8 mouse cellular contexts compared by ENCODE assay signal in the genomic region with DNA sequence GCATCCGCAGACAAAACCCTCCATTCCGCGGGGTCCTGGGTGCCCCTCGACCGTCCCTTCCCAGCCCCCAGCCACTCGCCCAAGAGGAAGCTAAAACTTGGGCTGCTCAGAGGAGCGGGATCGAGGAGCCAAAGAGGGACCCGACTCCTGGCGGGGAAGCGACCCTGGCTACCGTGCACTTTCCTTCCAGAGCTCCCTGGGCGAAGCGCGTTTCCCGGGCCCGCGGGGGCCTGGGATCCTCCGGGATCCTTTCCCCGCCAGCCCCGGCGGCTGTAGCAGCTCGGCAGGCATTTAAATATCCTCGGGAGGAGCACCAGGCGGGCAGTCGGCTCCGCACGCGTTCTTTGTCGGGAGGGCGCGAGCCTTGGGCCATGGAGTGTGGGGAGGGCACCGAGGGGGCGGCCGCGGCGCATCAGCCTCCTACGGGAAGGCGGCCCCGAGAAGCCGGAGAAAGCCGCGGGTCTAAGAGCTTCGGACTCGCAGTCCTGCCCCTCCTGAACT. TPM values are rescaled to one million over a fixed set of nuclear protein-coding genes. Genes with fewer than 3 reads are reported as not detected.
DNase-seq lines count a peak whose midpoint lies in the region; ATAC-seq and TF ChIP-seq lines count a peak whose summit lies in the region.

No protein-coding gene starts in this region.

- H3K27ac ChIP-seq in heart, postnatal 0 days (ENCODE audit: low read depth) = peak overlapping the region; percentile 41
- peak overlapping the region; percentile 85 for H3K27ac ChIP-seq in limb, embryonic 15.5 days
- no peak overlapping the region for H3K27ac ChIP-seq in olfactory bulb, adult 2 months (ENCODE audit: insufficient read depth, low read depth, low read length)

- H3K4me3 ChIP-seq in heart, postnatal 0 days (ENCODE audit: low read depth, low read length) = peak overlapping the region; percentile 73
- H3K4me3 ChIP-seq in limb, embryonic 15.5 days = peak overlapping the region; percentile 76
- H3K4me3 ChIP-seq in olfactory bulb, adult 2 months (ENCODE audit: insufficient read depth, low read depth, low read length) = 0 out of 2 replicates have a peak overlapping the region, but pooled peaks have one; percentile 20

- H3K4me2 ChIP-seq in heart, postnatal 0 days (ENCODE audit: low read depth, low read length) = peak overlapping the region; percentile 92
- peak overlapping the region; percentile 98 for H3K4me2 ChIP-seq in limb, embryonic 15.5 days

- TF ChIP-seq POLR2A in olfactory bulb, adult 2 months (IDR thresholded peaks at IDR 0.05; ENCODE audit: insufficient read depth, low read depth, low read length) = no peak

- no peaks in the 10 kb centered on the region for H3K36me3 ChIP-seq in heart, postnatal 0 days (replicated peaks; ENCODE audit: control insufficient read depth, insufficient read depth, low read length)
- no peaks in the 10 kb centered on the region; the same call in 1 of the 2 replicates for H3K36me3 ChIP-seq in limb, embryonic 15.5 days

- no peak for TF ChIP-seq EP300 in heart, postnatal 0 days (IDR thresholded peaks at IDR 0.05; ENCODE audit: low read depth)

- peak; percentile 19; the same call in 1 of the 2 replicates for ATAC-seq in heart, postnatal 0 days (ENCODE audit: insufficient read depth, low read depth)
- ATAC-seq in limb, embryonic 15.5 days (ENCODE audit: insufficient number of reproducible peaks, low FRiP score, low TSS enrichment, low read depth) = no peak

- no peak for TF ChIP-seq CTCF in heart, postnatal 0 days (IDR thresholded peaks at IDR 0.05; ENCODE audit: low read depth)
- no peak for TF ChIP-seq CTCF in olfactory bulb, adult 2 months (IDR thresholded peaks at IDR 0.05; ENCODE audit: insufficient read depth, low read depth, low read length)

- under 1% methylated on average over 41 of the region's 45 CpGs for WGBS in heart, postnatal 0 days
- under 1% methylated on average over 45 of the region's 45 CpGs for WGBS in limb, embryonic 15.5 days
- 1% methylated on average over 45 of the region's 45 CpGs for WGBS in olfactory bulb, adult 2 months

- peak; percentile 37 for DNase-seq in gastrocnemius, postnatal 10 days
- no peak for DNase-seq in gastrocnemius, adult 8-10 months (ENCODE audit: low spot score in 2 of 2)
- peak; percentile 2 to 10 for DNase-seq in B cell, adult 2 months
- peak; percentile 66 for DNase-seq in embryo, embryonic 10.5 days (ENCODE audit: low spot score)
- no peak for DNase-seq in heart, postnatal 0 days (ENCODE audit: low spot score)
- DNase-seq in spleen, adult 12 weeks (ENCODE audit: low spot score) = no peak

- peak overlapping the region; percentile 49 for H3K9ac ChIP-seq in heart, postnatal 0 days (replicated peaks; ENCODE audit: low read depth, low read length)
- peak overlapping the region; percentile 69 for H3K9ac ChIP-seq in limb, embryonic 15.5 days

- peaks cover 9% of the 10 kb centered on the region; the same call in 1 of the 2 replicates for H3K4me1 ChIP-seq in heart, postnatal 0 days (ENCODE audit: control insufficient read depth, insufficient read depth)
- peaks cover 25% of the 10 kb centered on the region for H3K4me1 ChIP-seq in limb, embryonic 15.5 days
- peaks cover 25% of the 10 kb centered on the region for H3K4me1 ChIP-seq in olfactory bulb, adult 2 months (ENCODE audit: control insufficient read depth, insufficient read depth, low read length)

- no peaks in the 10 kb centered on the region for H3K9me3 ChIP-seq in heart, postnatal 0 days (replicated peaks; ENCODE audit: control insufficient read depth, low read length)
- H3K9me3 ChIP-seq in limb, embryonic 15.5 days = no peaks in the 10 kb centered on the region

- H3K27me3 ChIP-seq in heart, postnatal 0 days (ENCODE audit: control insufficient read depth, insufficient read depth, low read length) = 0 out of 2 replicates have a peak, but pooled peaks cover 6% of the 10 kb centered on the region
- no peaks in the 10 kb centered on the region for H3K27me3 ChIP-seq in limb, embryonic 15.5 days

RNA-seq across cellular contexts. Expression of gene Hmga2, which starts 1.2 kb away (rescaled TPM):
- total RNA-seq in gastrocnemius, postnatal 10 days (2021) = under 1 TPM; 0.21 to 0.23 TPM
- under 1 TPM in 3 of 4 experiments, not detected in 1; 0.07 to 0.17 (median 0.08) TPM for total RNA-seq in gastrocnemius, adult 8-10 months (2022)
- 0.77 and 1.0 TPM in 2 replicates for total RNA-seq in heart, postnatal 0 days (2014; rRNA removed; ENCODE audit: low replicate concordance)
- polyA plus RNA-seq in heart, postnatal 0 days (2015; fragmentation: Nextera tagmentation; extraction: Ambion mirVana) = 0.53 and 0.63 TPM in 2 replicates
- 11.0 and 18.4 TPM in 2 replicates for polyA plus RNA-seq in limb, embryonic 15.5 days (2015; fragmentation: Nextera tagmentation; extraction: Ambion mirVana)
- polyA plus RNA-seq in olfactory bulb, adult 2 months (2012; ENCODE audit: insufficient read depth, insufficient read length, low replicate concordance, missing spikeins) = not detected in 2 replicates

Comparison
In these comparisons a context has a peak if more than half of its experiments do, and no peak if none do; other contexts are left out.
1. DNase-seq: peak in gastrocnemius, postnatal 10 days (single experiment), B cell, adult 2 months (2 of 2) and embryo, embryonic 10.5 days (single experiment); none in gastrocnemius, adult 8-10 months (0 of 2), heart, postnatal 0 days (single experiment) and spleen, adult 12 weeks (single experiment).
2. H3K4me3 ChIP-seq: peak in every context shown above with its lines; median percentile 76 in limb, embryonic 15.5 days; 73 in heart, postnatal 0 days; 20 in olfactory bulb, adult 2 months.